Mouse (Mus musculus) cerebellum, adult 9-10 months (tissue): ENCODE results near the gene Kansl1.
"Not testable (repeated sequence)": the region's sequence is repeated elsewhere in the genome, so short reads cannot be mapped to it uniquely, and the experiment has no call there.

Source experiments
- DNase-seq: peaks from one replicate; pipeline ENCODE4 v3.0.0; 2022

Gene Kansl1

GRCm38 (mm10) chr11:104468751-104469268 lies at the start of gene Kansl1:
Kansl1 (minus strand) TSS chr11:104468861.
- peak; percentile 34 for DNase-seq

- no peak for DNase-seq
These were observed 43.8 kb upstream of the Kansl1 start for GRCm38 (mm10) chr11:104512436-104512835.

- peak; percentile 9 for DNase-seq
These were observed 41.9 kb upstream of the Kansl1 start for GRCm38 (mm10) chr11:104510606-104511005.

- no peak for DNase-seq
These were observed 39.8 kb upstream of the Kansl1 start for GRCm38 (mm10) chr11:104508455-104508854.

- DNase-seq = no peak
These were observed 19.6 kb upstream of the Kansl1 start for GRCm38 (mm10) chr11:104488292-104488691.

- no peak for DNase-seq
These were observed 13.3 kb upstream of the Kansl1 start for GRCm38 (mm10) chr11:104481971-104482370.

- no peak for DNase-seq
These were observed 10.8 kb upstream of the Kansl1 start for GRCm38 (mm10) chr11:104479505-104479904.

GRCm38 (mm10) chr11:104469371-104469835 lies 742 bp upstream of the Kansl1 start:
- DNase-seq = peak; percentile 89

GRCm38 (mm10) chr11:104467698-104468097 lies 963 bp downstream of the Kansl1 start:
- DNase-seq = no peak

GRCm38 (mm10) chr11:104461551-104461950 lies 7.1 kb downstream of the Kansl1 start:
- peak; percentile 86 for DNase-seq

GRCm38 (mm10) chr11:104459671-104460070 lies 9.0 kb downstream of the Kansl1 start:
- DNase-seq = no peak

GRCm38 (mm10) chr11:104458507-104458906 lies 10.2 kb downstream of the Kansl1 start:
- DNase-seq = no peak

GRCm38 (mm10) chr11:104452709-104453108 lies 16.0 kb downstream of the Kansl1 start:
- DNase-seq = no peak

- no peak for DNase-seq
These were observed 17.4 kb downstream of the Kansl1 start for GRCm38 (mm10) chr11:104451239-104451638.

- not testable (repeated sequence) for DNase-seq
These were observed 20.2 kb downstream of the Kansl1 start for GRCm38 (mm10) chr11:104448499-104448898.

GRCm38 (mm10) chr11:104445538-104445937 lies 23.1 kb downstream of the Kansl1 start:
- no peak for DNase-seq

- DNase-seq = no peak
These were observed 23.6 kb downstream of the Kansl1 start for GRCm38 (mm10) chr11:104445044-104445443.

- DNase-seq = no peak
These were observed 25.3 kb downstream of the Kansl1 start for GRCm38 (mm10) chr11:104443359-104443758.

- peak; percentile 92 for DNase-seq
These were observed 26.1 kb downstream of the Kansl1 start for GRCm38 (mm10) chr11:104442333-104443136.

GRCm38 (mm10) chr11:104441475-104442332 lies 27.0 kb downstream of the Kansl1 start:
- peak; percentile 81 for DNase-seq

- no peak for DNase-seq
These were observed 27.9 kb downstream of the Kansl1 start for GRCm38 (mm10) chr11:104440521-104441474.

- DNase-seq = no peak
These were observed 29.0 kb downstream of the Kansl1 start for GRCm38 (mm10) chr11:104439703-104440102.
